Mouse (Mus musculus) spleen, adult 12 weeks (tissue): ENCODE results near the gene Hadhb.

ENCODE experiments used
- DNase-seq: peaks from one replicate; pipeline ENCODE4 v3.0.0; 2022; ENCODE audit warnings: low spot score

The Hadhb gene

DNA sequence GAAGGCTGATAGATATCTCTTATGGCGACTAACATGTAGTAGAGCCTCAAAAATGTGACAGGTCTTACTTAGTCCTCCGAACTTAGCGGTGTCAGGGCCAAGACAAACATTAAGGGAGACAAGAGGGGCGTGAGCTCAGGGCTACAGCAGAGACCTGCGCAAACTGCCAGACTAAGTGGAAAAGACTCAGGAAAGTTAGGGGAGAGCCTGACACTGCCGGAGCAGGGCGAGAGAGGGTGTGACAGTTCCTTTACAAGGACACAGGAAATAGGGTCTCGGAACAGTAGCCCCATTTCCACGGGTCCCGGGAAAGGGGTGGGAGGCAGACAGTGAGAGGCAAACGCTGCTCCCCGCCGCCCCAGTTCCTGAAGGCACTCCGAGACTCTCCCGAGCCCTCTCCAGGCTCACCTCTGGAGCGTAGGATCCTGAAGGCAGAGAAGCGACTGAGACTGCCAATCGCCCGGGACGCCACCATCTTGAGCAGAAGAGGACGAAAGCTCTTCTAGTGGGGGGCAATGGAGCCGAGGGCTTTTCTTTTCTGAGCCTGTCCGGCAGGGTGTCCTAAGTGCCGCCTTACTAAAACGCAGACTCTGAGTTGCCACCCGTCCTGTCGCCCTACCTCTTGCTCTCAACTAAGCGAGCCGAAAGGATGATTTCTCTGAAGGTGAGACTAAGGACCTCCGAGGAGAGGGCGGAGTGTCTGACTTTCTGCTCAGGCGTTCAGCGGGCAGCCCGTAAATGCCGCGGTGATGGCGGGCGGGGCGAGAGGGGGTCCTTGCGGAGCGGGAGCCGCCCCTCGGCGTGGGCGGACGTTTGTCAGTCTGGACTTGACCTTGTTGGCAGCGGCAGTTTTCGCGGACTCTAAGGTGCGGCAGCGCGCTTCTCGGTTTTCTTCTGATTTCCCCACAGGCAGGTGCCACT, at the start of gene Hadhb, which contains the start of gene Hadha:
TSS of gene Hadhb (plus strand) at position 775 of the 921 bp plus-strand sequence.
TSS of gene Hadha (minus strand) at position 689 of the 921 bp plus-strand sequence.
- peak; percentile 95 for DNase-seq

DNA sequence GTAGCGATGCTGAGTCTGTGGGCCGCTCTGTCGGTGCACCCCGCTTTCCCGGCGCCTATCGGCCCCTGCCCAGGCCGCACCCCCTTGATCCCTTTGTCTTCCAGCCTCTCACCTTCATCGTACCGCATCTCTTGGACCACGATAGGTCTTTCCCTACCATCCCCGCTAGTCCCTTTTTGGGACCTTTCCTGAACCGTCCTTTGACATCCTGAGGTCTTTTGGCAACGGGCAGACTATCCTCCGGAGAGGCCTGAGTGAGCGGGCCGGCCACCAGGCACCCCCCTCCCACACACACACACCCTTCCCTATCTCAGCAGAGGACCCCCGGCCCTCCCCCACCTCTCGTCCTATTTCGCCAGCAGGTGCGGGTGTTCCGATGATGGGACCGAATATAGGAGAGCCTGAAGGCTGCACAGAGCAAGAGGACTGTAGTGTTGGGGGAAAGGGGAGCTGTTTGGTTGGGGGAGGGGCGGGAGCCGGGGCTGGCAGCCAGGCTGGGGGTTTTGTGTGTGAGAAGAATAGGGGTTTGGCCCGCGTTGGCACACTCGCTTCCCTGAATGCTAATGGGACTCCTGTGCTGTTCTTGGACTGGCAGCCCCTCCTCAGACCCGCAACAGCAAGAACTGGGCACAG, 49.3 kb upstream of the Hadhb start, which contains the start of gene 3110082J24Rik:
TSS of gene 3110082J24Rik (minus strand) at position 419 of the 633 bp plus-strand sequence.
- no peak for DNase-seq

DNA sequence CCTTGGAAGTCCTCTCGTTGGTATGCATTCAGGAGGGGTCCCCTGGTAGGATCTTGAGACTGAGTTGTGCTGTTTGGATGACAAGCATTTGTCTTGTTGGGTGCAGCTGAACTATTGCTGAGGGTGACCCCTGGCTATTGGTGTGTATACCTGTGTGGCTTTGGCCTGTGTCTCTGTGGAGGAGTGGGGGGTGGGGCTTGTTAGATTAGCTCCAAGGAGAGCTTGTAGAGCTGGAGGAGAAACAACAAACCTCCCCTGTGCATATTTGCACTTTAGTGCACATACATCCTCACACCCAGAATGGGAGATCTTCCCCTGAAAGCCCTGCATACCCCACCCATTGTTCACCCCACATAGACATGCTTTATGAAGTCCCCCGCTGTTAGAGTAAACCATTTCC, 48.3 kb upstream of the Hadhb start:
- no peak for DNase-seq

DNA sequence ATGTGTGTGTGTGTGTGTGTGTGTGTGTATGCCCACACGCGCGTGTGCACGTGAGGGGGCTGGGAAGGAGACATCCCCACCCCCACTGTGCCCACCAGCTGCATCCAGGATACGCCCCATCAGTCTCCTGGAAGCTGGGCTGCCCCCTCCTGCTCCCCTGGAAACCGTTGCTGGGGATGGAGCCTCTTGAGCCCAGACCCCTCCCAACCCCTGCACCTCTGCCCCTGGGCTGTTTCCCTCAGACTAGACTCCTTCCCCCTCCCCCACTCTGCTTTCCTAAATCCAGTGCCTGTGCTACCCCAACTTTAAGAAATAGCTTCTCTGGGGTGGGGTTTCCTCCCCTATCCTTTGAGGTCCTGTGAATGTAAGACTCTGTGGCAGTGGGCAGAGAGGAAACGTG, 47.9 kb upstream of the Hadhb start:
- no peak for DNase-seq

DNA sequence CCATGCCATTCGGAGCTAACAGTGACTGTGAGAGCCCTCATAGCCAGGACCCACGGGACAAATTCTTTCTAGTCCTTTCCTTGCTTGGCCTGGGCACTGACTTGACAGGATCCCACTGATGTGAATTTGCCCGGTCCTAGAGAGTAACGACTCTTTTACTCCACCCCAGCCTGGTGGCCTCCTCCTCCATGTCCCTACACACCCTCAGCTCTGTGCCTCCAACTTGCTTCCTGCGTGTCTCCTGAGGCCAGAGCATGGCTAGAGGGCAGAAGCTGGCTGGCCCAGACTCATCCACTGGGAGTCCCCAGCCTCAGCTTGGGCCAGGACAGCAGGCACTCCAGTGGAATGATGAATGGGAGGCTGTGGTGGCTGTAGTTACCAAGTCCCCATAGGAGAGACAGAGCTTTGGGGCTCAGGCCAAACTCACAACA, 47.4 kb upstream of the Hadhb start:
- no peak for DNase-seq

DNA sequence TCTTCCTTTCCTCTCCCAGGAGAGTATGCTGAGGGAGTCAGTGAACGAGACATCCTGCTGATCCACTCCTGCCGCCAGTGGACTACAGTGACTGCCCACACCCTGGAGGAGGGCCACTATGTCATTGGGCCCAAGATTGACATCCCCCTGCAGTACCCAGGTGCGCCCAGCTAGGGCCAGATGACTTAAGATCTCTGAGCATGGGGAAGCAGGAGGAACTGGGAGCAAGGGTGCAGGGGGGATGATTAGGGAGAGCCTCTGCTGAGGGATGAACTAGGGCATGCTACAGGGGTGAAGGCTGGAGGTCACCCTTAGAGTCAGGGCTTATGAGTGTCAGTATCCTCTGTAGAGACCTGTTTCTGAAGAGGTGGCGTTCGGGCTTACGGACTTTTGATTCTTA, 46.8 kb upstream of the Hadhb start:
- DNase-seq = no peak

DNA sequence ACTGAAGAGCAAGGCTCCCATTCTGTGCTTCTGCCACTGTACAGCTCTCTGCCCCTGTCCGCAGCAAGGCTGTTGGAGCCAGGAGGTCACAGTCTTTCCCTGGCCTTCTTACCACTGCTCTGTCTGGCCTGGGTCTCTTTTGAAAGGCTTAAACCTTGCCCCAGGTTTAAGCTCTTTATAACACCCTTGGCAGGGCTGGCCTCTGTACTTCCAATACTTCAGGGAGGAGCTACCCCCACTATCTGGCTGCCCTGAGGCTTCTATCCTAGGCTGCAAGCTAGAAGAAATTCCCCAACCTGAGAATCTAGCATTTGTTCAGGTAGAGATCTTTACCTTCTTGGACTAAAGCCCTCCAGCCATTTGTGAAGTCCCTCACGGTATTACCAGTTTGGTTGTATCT, 45.1 kb upstream of the Hadhb start:
- DNase-seq = no peak

DNA sequence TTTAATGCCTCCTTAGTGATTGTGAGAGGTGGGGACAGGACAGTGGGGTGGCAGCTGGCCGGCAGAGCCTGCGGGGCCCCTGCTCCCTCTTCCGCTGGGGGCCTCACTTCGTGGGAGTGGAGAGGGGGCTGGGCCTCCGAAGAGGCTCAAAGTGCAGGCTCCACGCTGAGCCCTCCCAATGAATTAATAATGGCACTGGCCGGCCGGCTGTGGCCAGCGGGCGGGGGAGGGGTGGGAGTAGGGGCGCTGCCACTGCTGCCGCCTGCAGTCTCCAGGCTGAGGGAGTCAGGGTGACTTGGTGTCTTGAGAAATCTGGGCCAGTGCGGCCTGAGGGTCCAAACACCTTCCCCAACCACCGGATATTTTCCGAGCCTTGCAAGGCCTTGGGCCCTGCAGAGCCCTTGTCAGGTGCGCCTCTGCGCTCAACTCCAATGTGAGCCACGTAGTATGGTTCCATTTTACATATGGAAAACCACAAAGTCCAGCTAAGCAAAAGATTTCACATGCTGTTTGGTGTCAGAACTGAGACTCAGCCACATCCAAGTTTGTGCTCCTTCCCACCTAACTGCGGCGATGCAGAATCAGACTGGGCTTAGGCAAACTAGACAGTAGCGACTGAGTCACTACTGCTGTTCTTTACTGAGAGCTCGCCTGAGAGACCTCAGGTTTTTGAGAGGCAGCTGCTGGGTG, 44.5 kb upstream of the Hadhb start:
- no peak for DNase-seq

DNA sequence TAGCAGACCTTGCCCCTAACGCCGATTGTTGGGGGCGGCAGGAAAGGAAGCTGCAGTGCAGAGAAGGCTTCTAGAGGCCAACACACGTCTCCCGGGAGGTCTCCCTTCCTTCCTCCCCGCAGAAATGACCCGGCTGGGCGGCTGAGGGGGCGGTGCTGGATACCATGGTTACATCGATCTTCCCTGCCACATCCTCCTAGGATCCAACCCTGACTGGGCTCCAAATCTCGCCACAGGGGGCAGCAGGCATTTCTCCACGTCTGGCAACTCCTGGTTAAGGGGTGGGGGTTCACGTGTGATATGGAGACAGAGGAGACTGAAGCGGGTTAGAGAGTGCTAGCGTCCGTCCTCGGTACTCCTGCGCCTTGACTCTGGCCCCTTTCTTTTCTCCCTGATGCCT, 43.9 kb upstream of the Hadhb start:
- no peak for DNase-seq

DNA sequence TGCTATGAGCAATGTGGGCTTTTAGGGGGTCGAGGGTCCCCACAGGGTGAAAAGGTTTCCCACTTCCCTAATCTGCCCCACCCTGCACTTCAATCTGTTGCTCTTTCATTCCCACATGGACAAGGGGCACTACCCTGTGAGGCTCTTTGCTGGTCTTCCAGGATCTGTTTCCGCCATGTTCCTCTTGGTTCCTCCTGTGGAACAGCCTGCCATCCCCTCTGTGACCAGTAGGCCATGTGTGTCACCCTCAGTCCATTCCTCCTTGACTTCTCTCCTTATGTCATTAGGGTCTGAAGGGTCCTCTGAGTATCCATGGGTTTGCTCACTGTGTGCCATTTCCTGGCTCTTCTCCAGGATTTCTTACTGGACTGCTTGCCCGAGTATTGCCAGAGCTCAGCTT, 43.3 kb upstream of the Hadhb start:
- no peak for DNase-seq

DNA sequence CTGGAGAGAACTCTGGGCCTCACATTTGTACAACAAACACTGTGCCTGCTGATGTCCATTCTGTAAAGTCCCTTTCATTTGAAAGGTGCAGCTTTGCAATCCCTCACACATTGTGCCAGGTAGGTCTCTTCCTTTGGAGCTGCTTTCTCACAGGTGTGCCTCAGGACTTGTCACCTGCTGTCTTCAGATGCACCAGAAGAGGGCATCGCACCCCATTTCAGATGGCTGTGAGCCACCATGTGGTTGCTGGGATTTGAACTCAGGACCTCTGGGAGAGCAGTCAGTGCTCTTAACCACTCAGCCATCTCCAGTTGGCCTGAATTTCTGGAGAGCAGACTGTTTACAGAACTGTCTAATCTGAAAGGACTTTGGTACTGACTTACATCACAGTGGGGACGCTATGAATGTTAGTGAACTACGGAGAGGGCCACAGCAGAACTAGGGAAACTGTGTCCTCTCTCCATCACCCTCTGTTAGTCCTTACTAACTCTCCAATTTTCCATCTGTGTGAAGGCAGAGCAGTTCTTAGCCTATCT, 42.4 kb upstream of the Hadhb start:
- DNase-seq = no peak

DNA sequence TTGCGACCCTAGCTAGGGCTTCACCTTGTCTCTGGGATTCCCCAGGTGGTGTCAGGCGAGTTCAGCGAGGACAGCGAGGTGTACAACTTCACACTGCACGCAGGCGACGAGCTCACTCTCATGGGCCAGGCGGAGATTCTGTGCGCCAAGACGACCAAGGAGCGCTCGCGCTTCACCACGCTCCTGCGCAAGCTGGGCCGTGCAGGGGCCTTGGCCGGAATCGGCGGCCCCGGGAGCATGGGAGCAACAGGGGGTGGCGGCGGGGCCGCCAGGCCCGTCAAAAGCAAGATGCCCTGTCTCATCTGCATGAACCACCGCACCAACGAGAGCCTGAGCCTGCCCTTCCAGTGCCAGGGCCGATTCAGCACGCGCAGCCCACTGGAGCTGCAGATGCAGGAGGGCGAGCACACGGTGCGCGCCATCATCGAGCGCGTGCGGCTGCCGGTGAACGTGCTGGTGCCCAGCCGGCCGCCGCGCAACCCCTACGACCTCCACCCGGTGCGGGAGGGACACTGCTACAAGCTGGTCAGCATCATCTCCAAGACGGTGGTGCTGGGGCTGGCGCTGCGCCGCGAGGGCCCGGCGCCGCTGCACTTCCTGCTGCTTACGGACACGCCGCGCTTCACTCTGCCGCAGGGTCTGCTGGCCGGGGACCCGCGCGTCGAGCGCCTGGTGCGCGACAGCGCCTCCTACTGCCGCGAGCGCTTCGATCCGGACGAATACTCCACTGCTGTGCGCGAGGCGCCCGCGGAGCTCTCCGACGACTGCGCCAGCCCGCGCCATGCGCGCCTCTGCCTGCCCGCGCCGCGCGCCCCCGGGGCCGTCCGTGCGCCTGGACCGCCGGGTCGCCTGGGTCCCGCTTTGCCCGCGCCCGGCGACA, 40.9 kb upstream of the Hadhb start:
- no peak for DNase-seq

DNA sequence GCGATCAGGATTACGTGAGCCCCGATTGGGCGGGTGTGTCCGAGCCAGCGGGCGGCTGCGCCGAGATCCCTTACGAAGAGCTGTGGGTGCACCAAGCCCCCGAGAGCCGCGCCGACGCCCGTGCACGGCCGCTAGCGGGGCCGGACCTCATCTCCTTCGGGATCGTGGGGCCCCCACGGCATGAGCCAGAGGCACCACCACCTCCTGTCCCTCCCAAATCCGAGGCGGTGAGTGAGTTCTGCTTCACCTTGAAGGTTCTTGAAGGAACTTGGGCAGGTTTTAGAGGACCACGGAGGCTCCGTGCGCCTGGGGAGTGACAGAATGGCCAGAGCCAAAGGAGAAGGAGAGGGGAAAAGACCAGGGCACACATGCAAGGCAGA, 40.3 kb upstream of the Hadhb start:
- no peak for DNase-seq

DNA sequence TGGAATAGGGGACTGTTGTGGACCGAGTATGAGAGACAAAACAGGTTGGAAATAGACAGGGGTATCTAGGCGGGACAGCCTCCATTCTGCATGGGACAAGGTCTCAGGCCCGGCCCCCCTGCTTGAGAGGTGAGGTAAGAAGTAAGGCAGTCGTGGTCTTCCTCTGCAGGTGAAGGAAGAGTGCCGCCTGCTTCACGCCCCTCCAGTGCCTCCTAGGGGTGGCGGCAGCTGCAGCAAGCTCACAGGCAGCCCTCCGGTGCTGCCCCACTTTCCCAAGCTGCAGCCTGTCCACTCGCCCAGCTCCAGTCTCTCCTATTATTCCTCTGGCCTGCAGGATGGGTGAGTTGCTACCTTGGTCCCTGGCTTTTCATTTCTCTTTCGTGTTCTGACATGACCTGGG, 39.3 kb upstream of the Hadhb start:
- no peak for DNase-seq

DNA sequence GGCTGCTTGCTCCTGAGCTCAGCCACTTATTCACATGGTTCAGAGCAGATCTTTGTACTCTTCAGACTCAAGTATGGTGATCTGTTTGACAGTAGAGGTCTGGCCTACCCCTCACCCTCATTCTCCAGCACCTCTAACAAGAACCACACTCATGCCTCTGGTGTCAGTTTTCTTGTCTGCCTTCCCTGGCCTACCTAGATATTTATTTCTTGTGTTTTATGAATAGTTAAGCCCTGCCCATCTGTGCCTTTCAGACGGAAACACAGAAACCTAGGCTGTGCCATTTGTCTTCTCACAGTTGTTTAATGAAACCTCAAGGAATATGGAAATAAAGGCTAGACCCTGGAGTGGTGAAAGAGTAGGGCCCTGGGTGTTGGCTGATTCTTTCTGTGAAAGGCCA, 37.0 kb upstream of the Hadhb start:
- no peak for DNase-seq

DNA sequence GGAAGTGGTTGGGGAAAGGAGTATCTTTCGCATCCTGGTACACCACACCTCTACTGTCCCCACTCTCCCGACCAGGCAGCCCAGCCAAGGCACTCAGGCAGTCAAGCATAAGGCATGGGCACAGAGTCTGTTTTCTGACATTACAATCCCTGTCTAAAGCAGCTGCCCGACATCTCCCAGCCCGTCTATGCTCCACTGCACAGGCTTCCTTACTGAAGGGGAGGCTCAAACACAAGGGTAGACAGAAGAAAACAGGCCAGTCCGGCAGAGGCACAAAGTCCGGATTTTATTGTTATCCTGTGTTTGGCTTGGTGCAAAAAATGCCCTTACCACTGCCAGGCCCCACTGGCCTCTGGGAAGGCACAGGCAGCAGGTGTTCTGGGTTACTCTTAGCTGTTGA, 35.9 kb upstream of the Hadhb start:
- DNase-seq = no peak

DNA sequence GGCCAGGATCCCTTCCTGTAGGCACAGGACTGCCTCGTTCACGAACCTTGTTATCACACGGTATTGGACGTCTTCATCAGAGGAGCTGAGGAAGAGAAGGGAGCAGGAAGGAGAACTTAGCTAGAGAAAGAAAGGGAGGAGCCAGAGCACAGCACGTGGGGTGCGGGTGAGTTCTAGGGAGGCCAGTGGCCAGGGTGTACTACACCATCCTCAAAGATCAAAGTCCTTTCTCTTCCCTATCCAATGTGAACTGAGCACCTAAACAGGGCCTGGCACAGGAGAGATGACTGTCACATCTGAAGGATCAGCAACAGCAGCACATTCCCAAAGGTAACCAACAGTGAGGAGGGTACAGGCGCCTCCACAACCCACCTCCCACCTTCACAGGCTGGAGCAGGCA, 34.9 kb upstream of the Hadhb start:
- no peak for DNase-seq

DNA sequence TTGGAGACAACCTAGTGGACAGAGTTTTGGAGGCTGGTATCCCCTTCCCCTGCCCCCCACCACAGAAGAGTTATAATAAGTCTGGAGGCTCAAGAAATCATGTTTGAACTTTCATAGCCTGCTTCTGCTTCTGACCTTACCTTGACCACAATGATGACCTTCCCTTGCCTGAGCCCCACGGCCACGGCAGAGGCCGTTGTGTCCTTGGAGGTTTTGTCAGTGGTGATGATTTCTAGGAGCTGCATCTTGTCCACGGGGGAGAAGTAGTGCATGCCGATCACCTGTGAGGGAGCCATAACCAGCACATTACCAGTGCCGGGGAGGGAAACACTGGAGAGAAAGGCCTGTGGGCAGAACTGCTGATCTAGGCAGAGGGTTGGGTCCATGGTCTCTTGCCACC, 32.6 kb upstream of the Hadhb start:
- DNase-seq = no peak

DNA sequence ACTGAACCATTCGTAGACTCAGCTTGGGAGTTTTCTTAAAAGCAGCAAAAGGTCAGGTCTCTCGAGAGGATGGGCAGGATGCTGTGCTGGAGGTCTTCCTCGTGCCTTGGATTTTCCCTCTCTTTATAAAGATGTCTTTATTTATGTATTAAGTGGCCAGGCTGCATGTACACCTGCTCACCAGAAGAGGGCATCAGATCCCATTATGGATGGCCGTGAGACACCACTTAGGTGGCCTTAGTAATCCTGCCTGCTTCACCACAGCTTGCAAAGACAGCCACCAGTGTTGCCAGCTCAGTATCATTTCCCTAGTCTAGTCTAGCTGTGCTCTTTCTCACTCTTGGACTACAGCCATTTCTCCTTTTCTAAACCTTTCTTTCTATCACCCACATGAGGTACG, 29.5 kb upstream of the Hadhb start:
- no peak for DNase-seq

DNA sequence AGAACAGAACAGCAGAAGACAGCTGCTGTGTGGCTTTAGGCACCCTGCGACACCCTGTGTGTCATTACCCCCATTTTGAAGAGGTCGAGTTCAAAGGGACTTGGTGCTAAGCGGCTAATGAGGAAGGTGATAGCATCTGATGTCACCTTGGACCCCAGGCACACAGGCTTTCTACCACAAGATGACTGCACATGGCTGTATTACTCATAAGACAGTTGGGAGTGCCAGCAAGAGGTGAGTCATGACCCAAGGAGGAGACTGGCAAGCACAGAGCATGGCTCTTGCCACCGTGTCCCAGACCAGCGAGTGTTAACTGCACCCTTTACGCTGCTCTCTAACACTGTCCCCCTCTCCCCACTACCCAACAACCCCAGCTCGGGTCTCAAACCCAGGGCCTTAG, 28.3 kb upstream of the Hadhb start:
- no peak for DNase-seq

DNA sequence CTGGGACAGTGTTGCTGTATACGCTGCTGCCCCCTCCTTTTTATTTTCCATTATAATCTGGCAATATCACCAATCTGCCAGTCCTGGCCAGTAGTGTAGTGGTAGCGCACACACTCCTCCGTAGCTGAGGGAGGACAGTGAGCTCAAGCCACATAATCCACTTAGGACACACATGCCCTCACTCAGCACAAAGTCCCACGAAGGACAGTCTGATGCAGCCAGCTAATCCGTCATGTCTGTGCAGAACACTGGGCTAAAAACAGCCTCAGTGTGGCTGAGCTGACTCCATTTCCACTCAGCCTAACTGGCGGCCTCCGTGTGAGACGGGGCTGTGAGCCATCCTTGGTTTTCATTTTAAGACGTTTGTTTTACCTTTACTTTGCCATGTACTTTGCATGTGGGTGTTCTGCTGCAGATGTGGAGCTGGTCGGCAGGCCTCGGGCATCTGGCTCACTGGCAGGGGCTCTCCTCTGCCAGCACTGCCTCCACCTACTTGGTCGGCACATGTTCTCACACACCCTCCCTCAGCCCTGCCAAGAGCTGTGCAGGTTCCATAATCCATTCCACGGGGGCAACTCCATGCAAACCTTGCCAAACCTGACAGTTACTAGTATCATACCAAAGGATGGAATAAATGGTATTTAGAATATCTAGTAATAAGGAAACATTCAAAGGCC, 27.0 kb upstream of the Hadhb start:
- DNase-seq = no peak
